Mouse (Mus musculus) liver, adult 2 months (tissue): ENCODE measurements at regions not wholly inside any gene's neighbourhood (a gene's known extent, or its start where the extent isn't known, plus 50 kb on each side); places are given as distances from the start of the nearest gene placed in this dataset.

Source experiments
- CTCF ChIP-seq: fragments of 200-500 bp; IDR thresholded peaks from 2 replicates; pipeline ENCODE4 v1.5.1; 2011; ENCODE audit warnings: low read depth, low read length, control low read depth
- POLR2A ChIP-seq: fragments of 200-500 bp; IDR thresholded peaks from 2 replicates; pipeline ENCODE4 v1.6.1; 2011; ENCODE audit warnings: low read length, control low read depth; ENCODE audit not compliant: insufficient read depth; ENCODE audit errors: extremely low read depth

DNA sequence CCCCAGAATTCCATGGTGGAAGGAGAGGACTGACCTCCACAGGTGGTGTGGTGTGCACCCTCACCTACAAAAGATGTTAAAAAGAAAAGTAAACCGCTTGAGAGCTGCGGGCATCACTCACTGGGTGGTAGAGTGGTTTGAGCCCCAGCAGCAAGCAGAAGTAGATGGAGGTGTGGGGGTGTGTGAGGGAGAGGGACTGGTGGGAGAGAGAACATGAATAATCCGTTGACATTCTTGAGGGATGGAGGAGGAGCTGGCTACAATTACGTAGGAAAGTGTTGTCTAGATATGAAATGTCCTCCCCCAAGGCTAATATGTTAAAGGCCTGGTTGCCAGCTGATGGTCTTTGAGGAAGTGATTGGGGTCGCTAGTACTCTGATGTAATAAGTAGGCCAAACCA is 123.2 kb upstream of the Foxn2 start:
- no peak for TF ChIP-seq POLR2A
- TF ChIP-seq CTCF = no peak
